Mouse (Mus musculus) liver, embryonic 13.5 days (tissue): ENCODE data around the gene Lce1e. TPM values are rescaled to one million over a fixed set of nuclear protein-coding genes. Genes with fewer than 3 reads are reported as not detected.

Experiments used
- ATAC-seq: fragments of 200-750 bp; cut with Nextera tagmentation; 2 replicates; pipeline ENCODE4 v1.8.0; 2017; ENCODE audit warnings: low read depth, mild to moderate bottlenecking, moderate number of reproducible peaks, moderate library complexity
- DNase-seq: peaks from one replicate; pipeline ENCODE4 v3.0.0; 2022
- H3K27ac ChIP-seq: fragments of 300-500 bp; sonication (generic); 2 replicates; pipeline ENCODE4 v1.5.1; 2015; ENCODE audit warnings: moderate library complexity, mild to moderate bottlenecking, inconsistent platforms
- H3K27me3 ChIP-seq: fragments of 300-500 bp; sonication (generic); 2 replicates; pipeline ENCODE4 v1.6.1; 2015; ENCODE audit warnings: mild to moderate bottlenecking, inconsistent platforms
- H3K36me3 ChIP-seq: fragments of 300-500 bp; sonication (generic); 2 replicates; pipeline ENCODE4 v1.6.1; 2015; ENCODE audit warnings: mild to moderate bottlenecking, inconsistent platforms
- H3K4me1 ChIP-seq: fragments of 300-500 bp; sonication (generic); replicated peaks from 2 replicates; pipeline ENCODE4 v1.6.1; 2015; ENCODE audit warnings: inconsistent platforms
- H3K4me2 ChIP-seq: fragments of 300-500 bp; sonication (generic); 2 replicates; pipeline ENCODE4 v1.6.1; 2015; ENCODE audit warnings: inconsistent platforms, mild to moderate bottlenecking, moderate library complexity
- H3K4me3 ChIP-seq: fragments of 300-500 bp; sonication (generic); replicated peaks from 2 replicates; pipeline ENCODE4 v1.5.1; 2015; ENCODE audit warnings: mild to moderate bottlenecking, inconsistent platforms
- H3K9ac ChIP-seq: fragments of 300-500 bp; sonication (generic); 2 replicates; pipeline ENCODE4 v1.6.1; 2015; ENCODE audit warnings: mild to moderate bottlenecking, inconsistent platforms
- H3K9me3 ChIP-seq: fragments of 300-500 bp; sonication (generic); replicated peaks from 2 replicates; pipeline ENCODE4 v1.6.1; 2016; ENCODE audit warnings: inconsistent platforms
- polyA plus RNA-seq: library from polyadenylated mRNA; unstranded; fragments of >200 nt; fragmentation: Nextera tagmentation; extraction: Ambion mirVana; gene quantifications from 2 replicates; pipeline ENCODE4 v1.2.1, GENCODE M21; 2015

Gene Lce1e
- polyA plus RNA-seq, 1 experiment from 2014 or later, result not detected

- H3K4me3 ChIP-seq, result no peak within 1 kb of the TSS
- H3K36me3 ChIP-seq, result no peaks in the 10 kb centered on the region
- no peak within 1 kb of the TSS for H3K4me2 ChIP-seq
- ATAC-seq, result no peak
- no peak within 1 kb of the TSS for H3K9ac ChIP-seq
- H3K27ac ChIP-seq, result no peak within 1 kb of the TSS
- H3K27me3 ChIP-seq, result no peaks in the 10 kb centered on the region
- no peaks in the 10 kb centered on the region for H3K9me3 ChIP-seq
- DNase-seq, result no peak
- no peaks in the 10 kb centered on the region for H3K4me1 ChIP-seq
Measured at GRCm38 (mm10) chr3:92670215-92670614, 38.7 kb downstream of the Lce1e start, which contains the start of gene Lce1a2. Gene Lce1a2, minus strand, starts transcription at chr3:92670315.

Other genes with a start within 250 kb of the Lce1e start
- not detected in 2 replicates for gene Sprr1a, start 223.2 kb downstream of the Lce1e start, polyA plus RNA-seq
- gene Sprr4, start 208.6 kb downstream of the Lce1e start, polyA plus RNA-seq, result not detected in 2 replicates
- not detected in 2 replicates for gene 2310046K23Rik, start 174.6 kb downstream of the Lce1e start, polyA plus RNA-seq
- 0.05 and 0.10 TPM in 2 replicates for gene Ivl, start 135.3 kb downstream of the Lce1e start, polyA plus RNA-seq
- gene Smcp, start 120.1 kb downstream of the Lce1e start, polyA plus RNA-seq, result not detected in 2 replicates
- gene 2210017I01Rik, start 101.6 kb downstream of the Lce1e start, polyA plus RNA-seq, result not detected in 2 replicates
- gene Lce6a, start 87.4 kb downstream of the Lce1e start, polyA plus RNA-seq, result not detected in 2 replicates
- not detected in 2 replicates for gene Lce1a1, start 60.8 kb downstream of the Lce1e start, polyA plus RNA-seq
- not detected in 2 replicates for gene Lce1b, start 52.1 kb downstream of the Lce1e start, polyA plus RNA-seq
- gene Lce1a2, start 38.8 kb downstream of the Lce1e start, polyA plus RNA-seq, result not detected in 2 replicates
- not detected in 2 replicates for gene Lce1c, start 29.8 kb downstream of the Lce1e start, polyA plus RNA-seq
- not detected in 2 replicates for gene Lce1d, start 21.9 kb downstream of the Lce1e start, polyA plus RNA-seq
- gene Lce1f, start 11.3 kb upstream of the Lce1e start, polyA plus RNA-seq, result not detected in 2 replicates
- not detected in 2 replicates for gene Gm38119, start 30.0 kb upstream of the Lce1e start, polyA plus RNA-seq
- not detected in 2 replicates for gene Lce1g, start 43.3 kb upstream of the Lce1e start, polyA plus RNA-seq
- gene Lce1h, start 56.0 kb upstream of the Lce1e start, polyA plus RNA-seq, result not detected in 2 replicates
- gene Lce1i, start 69.8 kb upstream of the Lce1e start, polyA plus RNA-seq, result not detected in 2 replicates
- not detected in 2 replicates for gene Lce1j, start 81.4 kb upstream of the Lce1e start, polyA plus RNA-seq
- gene Lce1k, start 98.8 kb upstream of the Lce1e start, polyA plus RNA-seq, result not detected in 2 replicates
- not detected in 2 replicates for gene Kprp, start 118.2 kb upstream of the Lce1e start, polyA plus RNA-seq
- not detected in 2 replicates for gene Lce1l, start 142.2 kb upstream of the Lce1e start, polyA plus RNA-seq
- not detected in 2 replicates for gene 2310050C09Rik, start 161.1 kb upstream of the Lce1e start, polyA plus RNA-seq
- gene Lce3a, start 217.2 kb upstream of the Lce1e start, polyA plus RNA-seq, result not detected in 2 replicates
- gene Lce3b, start 223.9 kb upstream of the Lce1e start, polyA plus RNA-seq, result not detected in 2 replicates
- gene Lce3c, start 235.4 kb upstream of the Lce1e start, polyA plus RNA-seq, result not detected in 2 replicates
- not detected in 2 replicates for gene Lce3d, start 248.3 kb upstream of the Lce1e start, polyA plus RNA-seq